Mouse (Mus musculus) megakaryocyte, embryonic 14.5 days (primary cell): ENCODE data around the gene Ddr1.

ENCODE experiments used
- FLI1 ChIP-seq: IDR thresholded peaks from 2 replicates; pipeline ENCODE4 v1.6.1; 2012; ENCODE audit warnings: low read length, inconsistent platforms, mixed read lengths
- GATA1 ChIP-seq: IDR thresholded peaks from 3 replicates; pipeline ENCODE4 v1.6.1; 2012; ENCODE audit warnings: mixed read lengths, low read length, inconsistent platforms, borderline replicate concordance

- TF ChIP-seq GATA1 = no peak
- no peak for TF ChIP-seq FLI1
Measured at GRCm38 (mm10) chr17:35635202-35635601, 69.2 kb downstream of the Ddr1 start.
